Mouse (Mus musculus): Measurements from ENCODE around the gene Efcc1.

Gene Efcc1

GRCm38 (mm10) chr6:87730591-87731462, at the start of gene Efcc1:
Gene Efcc1, plus strand, starts transcription at chr6:87730869.
- DNase-seq (ENCODE audit: low read depth, low spot score): no peak

- DNase-seq (ENCODE audit: low read depth, low spot score): peak; percentile 22
Observed at GRCm38 (mm10) chr6:87695947-87696346, 34.7 kb upstream of the Efcc1 start.

- DNase-seq (ENCODE audit: low read depth, low spot score): peak; percentile 17
Observed at GRCm38 (mm10) chr6:87696544-87696943, 34.1 kb upstream of the Efcc1 start.

- DNase-seq (ENCODE audit: low read depth, low spot score): peak; percentile 2
Observed at GRCm38 (mm10) chr6:87706246-87706645, 24.4 kb upstream of the Efcc1 start.

- DNase-seq (ENCODE audit: low read depth, low spot score): no peak
Observed at GRCm38 (mm10) chr6:87712311-87712710, 18.4 kb upstream of the Efcc1 start.

- no peak for DNase-seq (ENCODE audit: low read depth, low spot score)
Observed at GRCm38 (mm10) chr6:87714091-87714490, 16.6 kb upstream of the Efcc1 start.

GRCm38 (mm10) chr6:87722631-87723030, 8.0 kb upstream of the Efcc1 start:
- no peak for DNase-seq (ENCODE audit: low read depth, low spot score)

GRCm38 (mm10) chr6:87725267-87725912, 5.3 kb upstream of the Efcc1 start:
- DNase-seq (ENCODE audit: low read depth, low spot score): no peak

- no peak for DNase-seq (ENCODE audit: low read depth, low spot score)
Observed at GRCm38 (mm10) chr6:87728102-87728501, 2.6 kb upstream of the Efcc1 start.

GRCm38 (mm10) chr6:87730141-87730540, 528 bp upstream of the Efcc1 start:
- no peak for DNase-seq (ENCODE audit: low read depth, low spot score)

GRCm38 (mm10) chr6:87731463-87732095, 910 bp downstream of the Efcc1 start:
- DNase-seq (ENCODE audit: low read depth, low spot score): no peak

- no peak for DNase-seq (ENCODE audit: low read depth, low spot score)
Observed at GRCm38 (mm10) chr6:87732151-87733011, 1.7 kb downstream of the Efcc1 start.

- no peak for DNase-seq (ENCODE audit: low read depth, low spot score)
Observed at GRCm38 (mm10) chr6:87733131-87733930, 2.7 kb downstream of the Efcc1 start.

- DNase-seq (ENCODE audit: low read depth, low spot score): no peak
Observed at GRCm38 (mm10) chr6:87734136-87734535, 3.5 kb downstream of the Efcc1 start.

- no peak for DNase-seq (ENCODE audit: low read depth, low spot score)
Observed at GRCm38 (mm10) chr6:87736923-87737322, 6.3 kb downstream of the Efcc1 start.

GRCm38 (mm10) chr6:87737921-87738626, 7.4 kb downstream of the Efcc1 start:
- no peak for DNase-seq (ENCODE audit: low read depth, low spot score)

- DNase-seq (ENCODE audit: low read depth, low spot score): no peak
Observed at GRCm38 (mm10) chr6:87739898-87740297, 9.2 kb downstream of the Efcc1 start.

GRCm38 (mm10) chr6:87740496-87740895, 9.8 kb downstream of the Efcc1 start:
- no peak for DNase-seq (ENCODE audit: low read depth, low spot score)

GRCm38 (mm10) chr6:87741978-87742377, 11.3 kb downstream of the Efcc1 start:
- DNase-seq (ENCODE audit: low read depth, low spot score): no peak

GRCm38 (mm10) chr6:87742804-87743203, 12.1 kb downstream of the Efcc1 start:
- DNase-seq (ENCODE audit: low read depth, low spot score): no peak
